Mouse (Mus musculus) embryonic fibroblast, embryonic 13.5 days (primary cell): ENCODE measurements around the gene Anks3.

ENCODE experiments used
- CTCF ChIP-seq: IDR thresholded peaks from 2 replicates; pipeline ENCODE4 v1.5.1; 2011; ENCODE audit warnings: mild to moderate bottlenecking, control low read depth, low read length, moderate library complexity, borderline replicate concordance; ENCODE audit not compliant: insufficient read depth
- POLR2A ChIP-seq: IDR thresholded peaks from 2 replicates; pipeline ENCODE4 v1.6.1; 2011; ENCODE audit warnings: low read depth, mild to moderate bottlenecking, control low read depth, low read length, moderate library complexity

- TF ChIP-seq CTCF (no peak), POLR2A (no peak)
Measured at GRCm38 (mm10) chr16:4920556-4920955, 43.4 kb downstream of the Anks3 start.
